Mouse (Mus musculus) lung, postnatal 36 days (tissue): ENCODE results near the gene Arfrp1.

Experiments
- DNase-seq: peaks from one replicate; pipeline ENCODE4 v3.0.0; 2022; ENCODE audit warnings: mixed read lengths

Arfrp1 gene

GRCm38 (mm10) chr2:181364860-181365596 lies at the start of gene Arfrp1, which contains the start of gene Zgpat:
Gene Arfrp1 (minus strand): TSS chr2:181365404.
Gene Zgpat (plus strand): TSS chr2:181364928.
- DNase-seq, result peak; percentile 88

- DNase-seq, result no peak
Measured at GRCm38 (mm10) chr2:181413141-181413540, 47.9 kb upstream of the Arfrp1 start.

- peak; percentile 85 for DNase-seq
Measured at GRCm38 (mm10) chr2:181410760-181411473, 45.7 kb upstream of the Arfrp1 start.

- no peak for DNase-seq
Measured at GRCm38 (mm10) chr2:181409643-181410042, 44.4 kb upstream of the Arfrp1 start.

GRCm38 (mm10) chr2:181403722-181404121 lies 38.5 kb upstream of the Arfrp1 start:
- DNase-seq, result no peak

GRCm38 (mm10) chr2:181401497-181401896 lies 36.3 kb upstream of the Arfrp1 start:
- no peak for DNase-seq

GRCm38 (mm10) chr2:181397207-181397761 lies 32.1 kb upstream of the Arfrp1 start:
- no peak for DNase-seq

GRCm38 (mm10) chr2:181394086-181394485 lies 28.9 kb upstream of the Arfrp1 start:
- DNase-seq, result no peak

- peak; percentile 95 for DNase-seq
Measured at GRCm38 (mm10) chr2:181392600-181393213, 27.5 kb upstream of the Arfrp1 start.

GRCm38 (mm10) chr2:181391541-181391940 lies 26.3 kb upstream of the Arfrp1 start:
- DNase-seq, result no peak

GRCm38 (mm10) chr2:181391022-181391421 lies 25.8 kb upstream of the Arfrp1 start:
- no peak for DNase-seq

GRCm38 (mm10) chr2:181390136-181390870 lies 25.1 kb upstream of the Arfrp1 start:
- no peak for DNase-seq

- DNase-seq, result no peak
Measured at GRCm38 (mm10) chr2:181386663-181387210, 21.5 kb upstream of the Arfrp1 start.

- DNase-seq, result no peak
Measured at GRCm38 (mm10) chr2:181385885-181386284, 20.7 kb upstream of the Arfrp1 start.

GRCm38 (mm10) chr2:181384919-181385391 lies 19.8 kb upstream of the Arfrp1 start:
- peak; percentile 72 for DNase-seq

GRCm38 (mm10) chr2:181384463-181384862 lies 19.3 kb upstream of the Arfrp1 start:
- no peak for DNase-seq

GRCm38 (mm10) chr2:181381631-181382306 lies 16.6 kb upstream of the Arfrp1 start:
- DNase-seq, result no peak

- DNase-seq, result no peak
Measured at GRCm38 (mm10) chr2:181381107-181381506, 15.9 kb upstream of the Arfrp1 start.

GRCm38 (mm10) chr2:181380251-181380650 lies 15.0 kb upstream of the Arfrp1 start:
- no peak for DNase-seq

GRCm38 (mm10) chr2:181379778-181380177 lies 14.6 kb upstream of the Arfrp1 start, which contains the start of gene Lime1:
Gene Lime1 (plus strand): TSS chr2:181380078.
- no peak for DNase-seq

- DNase-seq, result no peak
Measured at GRCm38 (mm10) chr2:181378701-181379100, 13.5 kb upstream of the Arfrp1 start.
